Mouse (Mus musculus) thymus, adult 18-20 months (tissue): ENCODE measurements at regions not wholly inside any gene's neighbourhood (a gene's known extent, or its start where the extent isn't known, plus 50 kb on each side); places are given as distances from the start of the nearest gene placed in this dataset.
A peak's percentile ranks its signal among the peaks of the same experiment; 100 is the strongest.
"Not testable (repeated sequence)": the region's sequence is repeated elsewhere in the genome, so short reads cannot be mapped to it uniquely, and the experiment has no call there.

ENCODE experiments used
- DNase-seq, 2 experiments: peaks; one replicate each; pipeline ENCODE4 v3.0.0; 2022; ENCODE audit warnings: mixed read lengths in 2 of 2

DNA sequence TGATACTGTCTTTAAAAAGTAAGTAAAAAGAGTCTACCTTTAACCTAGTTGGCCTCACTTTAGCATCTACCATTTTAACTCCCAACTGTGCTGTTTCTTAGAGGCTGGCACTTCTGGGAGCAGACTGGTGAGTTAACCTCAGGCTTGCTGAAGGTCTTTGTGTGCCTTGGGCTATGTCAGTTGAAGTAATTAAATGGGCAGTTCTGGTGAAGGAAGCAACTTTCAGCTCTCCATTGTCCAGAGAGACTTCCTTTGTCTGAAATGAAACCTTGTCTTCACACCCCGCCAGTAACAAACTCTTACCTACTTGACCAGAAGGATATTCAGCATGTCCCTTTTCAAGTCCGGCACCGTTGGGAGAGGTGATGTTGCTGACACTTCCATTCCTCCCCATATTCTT lies 55.5 kb downstream of the Zfp281 start:
- no peak for DNase-seq

DNA sequence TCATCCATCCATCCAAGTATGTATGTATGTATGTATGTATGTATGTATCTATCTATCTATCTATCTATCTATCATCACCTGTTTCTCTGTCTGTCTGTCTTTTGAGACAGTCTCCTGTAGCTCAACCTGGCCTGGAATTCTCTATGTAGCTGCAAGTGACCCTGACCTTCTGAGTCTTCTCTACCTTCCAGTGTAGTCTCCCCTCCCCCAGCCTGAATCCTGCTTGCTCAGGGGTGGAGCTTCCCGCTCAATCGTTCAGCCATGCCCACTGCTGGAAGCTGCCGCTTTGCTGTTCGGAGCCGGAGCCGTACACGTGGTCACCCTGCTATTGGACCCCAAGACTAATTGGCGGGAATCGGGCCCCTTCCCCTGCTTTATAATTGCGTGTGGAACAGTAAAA lies 57.6 kb downstream of the Zfp281 start:
- DNase-seq, result not testable (repeated sequence)

DNA sequence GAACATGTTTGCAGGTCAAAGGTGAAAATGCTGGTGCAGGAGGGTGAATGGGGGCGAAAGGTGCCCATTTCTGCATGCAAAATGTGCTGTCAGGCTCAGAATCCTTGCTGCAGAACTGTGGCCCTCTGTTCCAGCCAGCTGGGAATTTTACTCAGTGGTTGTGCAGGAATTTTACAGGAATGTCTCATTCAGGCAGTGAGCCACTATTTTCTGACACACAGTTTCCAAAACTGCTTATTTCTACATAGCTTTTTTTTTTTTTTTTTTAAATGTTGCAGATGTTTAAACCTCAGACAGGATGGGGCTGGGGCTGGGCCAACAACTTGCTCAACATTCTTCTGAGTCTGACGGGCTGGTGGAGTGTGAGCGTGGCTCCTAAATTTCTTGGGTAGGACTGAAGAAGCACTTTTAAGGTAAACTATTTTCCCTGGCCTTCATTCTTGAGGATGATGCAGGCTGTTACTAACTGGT lies 58.4 kb downstream of the Zfp281 start:
- DNase-seq, result peak; percentile 44 to 52

DNA sequence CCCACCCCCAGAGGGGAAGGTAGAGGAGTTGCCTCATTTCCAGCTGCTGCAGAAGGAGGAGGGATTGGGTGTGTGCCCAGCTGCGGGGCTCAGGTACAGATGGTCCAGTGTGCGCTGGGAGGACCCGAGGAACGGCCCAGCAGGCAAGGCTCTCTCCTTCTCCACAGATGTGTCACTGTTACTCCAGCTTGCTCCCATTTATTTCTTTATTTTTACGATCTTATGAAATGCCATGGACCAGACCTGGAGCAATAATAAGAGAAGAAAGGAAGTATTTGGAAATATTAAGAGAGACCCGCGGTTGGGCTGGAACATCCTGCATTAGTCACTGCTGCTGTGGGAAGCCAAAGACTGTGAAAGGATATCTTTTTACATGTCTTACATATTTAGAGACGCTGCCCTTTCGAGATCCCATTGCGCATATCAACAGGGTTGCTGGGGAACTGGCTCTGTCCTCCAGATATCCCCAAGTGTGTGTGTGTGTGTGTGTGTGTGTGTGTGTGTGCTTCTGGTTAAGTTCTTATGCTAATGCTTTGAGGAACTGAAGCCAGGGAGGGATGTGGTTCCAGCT lies 58.9 kb downstream of the Zfp281 start:
- DNase-seq, result no peak

DNA sequence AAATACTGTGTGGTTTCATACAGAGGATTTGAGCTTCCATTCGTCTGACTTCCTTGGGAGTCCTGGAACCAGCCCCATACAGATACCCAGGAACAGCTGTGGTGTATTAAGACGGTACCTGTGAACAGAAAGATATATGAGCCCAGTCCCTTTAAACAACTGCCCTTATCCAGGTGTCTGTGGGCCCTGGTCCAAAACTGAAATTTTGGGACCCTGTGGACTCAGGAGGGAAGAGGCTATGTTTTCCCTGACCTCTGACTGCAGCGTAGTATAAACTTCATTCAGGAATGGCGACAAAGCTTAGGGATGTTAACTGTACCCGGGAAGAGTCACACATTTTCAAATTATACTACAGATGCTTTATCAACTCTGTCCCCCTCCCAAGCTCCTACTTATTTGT lies 59.8 kb downstream of the Zfp281 start:
- DNase-seq, result no peak

DNA sequence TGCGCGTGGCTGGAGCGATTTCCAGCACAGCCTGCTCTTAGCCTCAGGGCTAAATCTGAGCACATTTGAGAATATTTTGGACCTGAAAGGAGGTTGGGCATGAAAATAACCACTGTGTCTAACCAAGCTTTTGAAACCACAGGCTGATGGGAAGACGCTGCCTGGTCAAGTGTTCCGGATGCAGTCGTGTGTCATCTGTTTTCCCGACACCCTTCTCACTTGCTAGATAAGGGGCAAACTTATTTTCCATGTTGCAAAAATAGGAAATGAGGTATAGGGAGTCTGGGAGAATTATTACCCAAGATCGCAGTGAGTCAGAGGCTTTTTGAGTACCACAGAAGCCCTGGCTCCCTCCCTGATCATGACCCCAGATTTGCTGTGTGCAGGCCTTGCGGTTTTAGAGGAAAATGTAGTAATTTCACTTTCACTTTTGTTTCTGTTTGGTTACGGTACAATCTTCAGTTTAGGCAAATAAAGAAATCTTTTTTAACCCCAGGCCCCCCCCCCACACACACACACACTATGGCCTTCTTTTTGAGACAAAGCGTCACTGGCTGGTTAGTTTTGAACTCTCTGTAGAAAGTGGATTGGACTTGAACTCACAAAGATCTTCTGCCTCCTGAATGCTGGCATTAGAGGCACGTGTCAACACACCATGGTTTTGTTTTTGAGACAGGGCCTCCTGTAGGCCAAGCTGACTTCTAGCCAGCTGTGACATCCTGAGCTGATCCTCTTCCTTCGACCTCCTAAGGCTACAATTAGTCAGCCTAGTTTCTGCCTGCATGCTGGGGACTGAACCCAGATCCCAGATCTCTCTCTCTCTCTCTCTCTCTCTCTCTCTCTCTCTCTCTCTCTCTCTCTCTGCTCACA lies 60.7 kb downstream of the Zfp281 start:
- DNase-seq, result peak in 1 of 2 experiments; percentile 47

DNA sequence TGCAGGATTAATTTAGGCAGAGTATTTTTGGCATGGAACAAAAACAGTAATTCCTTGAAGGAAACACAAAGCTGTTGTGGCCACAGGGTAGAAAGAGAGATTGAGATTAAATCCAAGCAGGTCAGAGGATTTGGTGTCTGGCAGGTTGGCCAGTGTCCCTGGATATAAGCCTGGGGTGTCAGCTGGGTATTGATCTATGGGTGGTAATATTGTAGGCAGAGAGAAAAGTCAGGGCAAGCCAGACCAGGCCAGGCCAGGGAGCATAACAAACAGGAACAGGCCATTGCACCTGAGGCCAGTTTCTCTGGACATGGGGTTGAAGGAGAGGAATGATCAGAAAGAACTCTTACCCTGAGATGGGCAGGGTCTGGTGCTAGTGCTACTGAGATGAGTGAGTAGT lies 61.8 kb downstream of the Zfp281 start:
- no peak for DNase-seq

DNA sequence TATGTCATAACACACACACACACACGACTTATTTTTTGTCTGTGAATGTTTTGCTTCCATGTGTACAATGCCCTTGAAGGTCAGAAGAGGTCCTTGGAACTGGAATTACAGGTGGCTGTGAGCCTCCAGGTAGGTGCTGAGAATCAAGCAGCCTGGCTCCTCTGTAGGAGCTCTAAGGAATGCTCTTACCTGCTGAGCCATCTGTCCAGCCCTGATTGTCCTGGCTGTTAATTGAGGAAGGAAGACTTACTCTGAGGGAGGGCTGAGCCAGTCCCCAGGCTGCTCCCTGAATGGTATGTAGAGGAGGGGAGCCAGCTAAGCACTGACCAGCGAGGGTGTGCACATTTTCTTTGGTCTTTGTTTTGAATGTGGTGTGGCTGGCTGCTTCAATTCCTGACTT lies 65.4 kb downstream of the Zfp281 start:
- no peak for DNase-seq

DNA sequence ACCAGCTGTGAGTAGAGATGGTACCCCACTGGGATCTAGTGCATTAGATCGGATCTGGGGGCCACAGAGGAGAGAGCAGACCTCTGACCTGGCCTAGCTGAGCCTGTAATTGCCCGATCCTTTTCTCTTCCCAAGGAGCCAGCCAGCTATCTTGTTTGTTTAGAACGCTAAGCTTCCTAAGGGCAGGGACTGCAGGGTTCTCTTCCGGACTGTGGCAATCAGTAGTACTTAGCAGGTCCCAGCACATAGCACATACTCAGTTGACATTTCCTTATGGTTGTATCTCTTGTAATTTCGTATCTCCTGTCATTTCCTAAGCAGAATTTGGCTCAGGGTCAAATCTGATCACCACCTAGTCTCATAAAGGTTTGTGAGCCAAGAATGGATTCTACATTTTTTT lies 68.7 kb downstream of the Zfp281 start:
- no peak for DNase-seq

DNA sequence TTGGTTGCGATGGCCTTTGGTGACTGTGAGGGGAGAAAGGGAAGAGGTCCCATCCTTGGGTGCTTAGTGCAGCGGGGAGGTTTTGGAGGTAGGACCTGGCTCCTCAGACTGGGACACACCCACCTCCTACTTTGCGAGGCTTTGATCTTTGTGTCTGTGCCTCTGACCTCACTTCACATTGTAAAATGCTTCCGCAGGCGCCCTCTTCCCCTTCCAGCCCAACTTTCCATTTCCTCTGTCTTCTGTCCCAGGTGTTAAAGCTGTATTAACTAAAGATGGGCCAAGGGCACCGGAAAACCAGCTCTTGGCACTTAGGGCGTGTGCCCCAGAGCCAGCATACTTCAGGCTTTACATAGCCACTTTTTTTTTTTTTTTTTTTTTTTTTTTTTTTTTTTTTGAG lies 70.3 kb downstream of the Zfp281 start:
- DNase-seq, result peak; percentile 28 to 55

DNA sequence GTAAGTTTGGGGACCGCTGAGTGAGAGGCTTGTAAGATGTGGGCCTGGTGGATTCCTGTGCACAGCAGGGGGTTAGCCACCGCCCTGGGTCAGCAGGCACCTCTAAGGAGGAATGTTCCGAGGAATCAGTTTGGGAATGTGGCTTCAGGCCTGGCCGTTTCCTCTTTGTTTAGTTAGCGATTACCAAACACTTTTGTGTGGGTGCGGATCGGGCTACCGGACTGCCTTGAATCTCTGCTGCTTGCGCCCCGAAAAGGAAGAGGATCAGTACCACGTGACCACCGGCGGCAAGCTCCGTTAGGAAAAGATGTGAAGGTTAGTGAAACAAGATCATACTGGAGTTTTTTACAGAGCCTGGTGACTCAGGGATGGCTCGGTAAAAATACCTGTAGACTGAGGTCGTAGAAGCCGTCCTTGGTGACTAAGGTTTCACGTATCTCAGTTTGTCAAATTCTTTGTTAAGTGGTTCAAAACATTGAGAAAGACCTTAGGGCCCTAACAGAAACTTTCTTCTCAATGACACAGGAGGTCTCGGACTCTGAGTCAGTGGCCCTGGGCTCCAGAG lies 71.5 kb downstream of the Zfp281 start:
- DNase-seq, result no peak

DNA sequence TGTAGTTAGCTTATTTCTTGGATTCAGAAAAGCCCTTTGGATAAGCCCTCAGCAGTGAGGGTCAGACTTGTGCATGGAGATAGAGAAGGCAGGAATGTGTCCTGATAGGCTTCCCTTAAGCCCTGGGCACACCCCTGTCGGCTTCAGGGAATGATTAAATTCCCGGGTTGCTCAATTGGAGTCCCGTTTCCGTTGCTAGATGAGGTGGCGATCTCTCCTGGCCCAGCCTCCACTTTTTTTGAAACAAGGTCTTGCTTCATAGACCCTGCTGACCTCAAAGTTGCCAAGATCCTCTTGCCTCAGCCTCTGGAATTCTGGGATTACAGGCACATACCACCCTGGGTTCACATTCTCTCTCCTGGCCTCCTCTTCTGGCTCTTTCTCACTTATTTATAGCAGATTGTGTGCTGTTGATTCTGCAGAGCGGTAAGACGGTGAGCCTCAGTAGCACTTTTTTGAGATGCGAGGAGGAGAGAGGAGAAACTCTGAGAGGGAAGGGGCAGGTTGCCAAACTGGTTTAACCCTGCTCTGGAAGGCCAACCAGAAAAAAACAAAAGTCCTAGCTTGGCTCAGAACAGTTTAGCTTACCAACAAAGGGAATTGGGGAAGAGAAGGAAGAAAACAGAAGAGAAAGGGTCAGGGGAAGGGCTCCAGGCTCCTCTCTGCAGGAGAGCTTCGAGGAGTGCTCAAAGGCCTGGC lies 73.9 kb downstream of the Zfp281 start:
- no peak for DNase-seq

DNA sequence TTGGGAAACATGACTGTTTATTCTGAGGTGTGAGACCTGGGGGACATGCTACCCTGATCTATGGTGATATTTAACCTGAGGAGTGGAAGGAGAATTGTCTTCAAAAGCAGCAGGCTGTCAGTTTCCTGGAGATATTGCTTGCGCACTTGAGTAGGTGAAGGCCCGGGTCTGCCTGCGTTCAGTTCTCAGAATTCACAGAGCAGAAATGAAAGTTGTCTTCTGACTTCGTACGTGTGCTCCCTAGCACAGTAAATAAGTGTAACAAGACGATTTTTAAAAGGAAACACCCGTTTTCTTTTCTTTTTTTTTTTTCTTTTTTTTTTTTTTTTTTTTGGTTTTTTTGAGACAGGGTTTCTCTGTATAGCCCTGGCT lies 74.4 kb downstream of the Zfp281 start:
- DNase-seq, result no peak

DNA sequence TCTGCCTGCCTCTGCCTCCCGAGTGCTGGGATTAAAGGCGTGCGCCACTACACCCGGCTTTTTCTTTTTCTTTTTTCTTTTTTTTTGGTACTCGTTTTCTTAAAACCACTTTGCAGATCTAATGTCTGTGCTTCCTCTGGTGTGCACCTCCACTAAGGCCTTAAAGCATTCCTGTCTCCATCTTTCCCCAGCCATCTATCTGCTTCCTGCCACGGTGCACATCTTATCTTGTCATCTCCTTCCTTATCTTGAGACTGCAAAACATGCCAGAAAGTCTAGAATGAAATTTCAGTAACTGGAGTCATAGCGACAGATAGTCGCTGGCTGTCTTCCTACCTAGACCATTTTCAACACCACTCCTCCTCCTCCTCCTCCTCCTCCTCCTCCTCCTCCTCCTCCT lies 74.9 kb downstream of the Zfp281 start:
- DNase-seq, result no peak

DNA sequence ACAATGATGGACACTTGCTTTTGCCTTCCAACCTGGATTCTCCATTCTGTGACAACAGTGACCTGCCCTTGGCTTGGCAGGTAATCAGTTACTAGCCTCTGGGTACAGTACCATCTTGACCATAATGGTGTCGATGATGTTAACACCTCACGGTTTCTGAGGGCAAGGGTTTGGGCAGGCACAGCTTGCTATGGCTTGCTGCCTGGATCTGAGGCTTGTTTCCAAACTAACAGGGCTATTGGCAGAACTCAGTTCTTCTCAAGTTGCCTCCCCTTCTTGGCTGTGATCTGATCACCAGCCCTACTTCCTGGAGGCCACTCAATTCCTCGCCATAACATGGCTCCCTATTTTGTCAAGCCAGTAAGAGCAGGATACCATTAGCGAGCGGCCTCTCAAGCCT lies 79.4 kb downstream of the Zfp281 start:
- DNase-seq, result no peak

DNA sequence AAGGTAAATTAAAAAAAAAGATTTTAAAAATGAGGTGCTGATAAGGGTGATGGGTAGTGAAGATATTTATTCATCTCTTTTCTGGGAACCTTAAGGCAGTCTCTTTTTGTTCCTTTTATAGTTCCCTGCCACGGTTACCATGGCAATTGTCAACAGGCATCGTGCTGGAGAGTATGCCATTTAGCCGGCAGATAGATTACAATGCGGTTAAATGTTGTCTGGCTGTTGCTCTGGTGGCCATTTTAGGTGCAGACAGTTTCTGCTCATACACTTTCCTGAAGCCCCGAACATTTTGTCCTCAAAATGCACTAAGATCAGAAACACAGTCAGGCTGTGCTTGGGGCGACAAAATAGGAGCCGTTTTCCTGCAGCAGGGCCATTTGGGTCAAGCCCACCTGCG lies 81.8 kb downstream of the Zfp281 start:
- DNase-seq, result no peak

DNA sequence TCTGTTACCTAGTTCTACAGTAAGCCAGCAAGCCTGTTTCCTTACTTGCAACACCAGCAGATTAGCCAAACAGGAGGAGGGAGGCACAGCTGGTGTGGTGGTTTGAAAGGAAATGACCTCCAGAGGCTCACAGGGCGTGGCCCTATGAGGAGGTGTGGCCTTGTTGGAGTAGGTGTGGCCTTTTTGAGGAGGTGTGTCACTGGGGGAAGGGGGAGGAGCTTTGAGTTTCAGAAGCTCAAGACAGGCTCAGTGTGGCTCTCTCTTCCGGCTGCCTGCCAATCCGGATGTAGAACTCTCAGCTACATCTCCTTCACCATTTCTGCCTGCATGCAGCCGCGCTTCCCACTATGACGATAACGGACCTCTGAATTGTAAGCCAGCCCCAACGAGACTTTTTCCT lies 82.7 kb downstream of the Zfp281 start:
- peak; percentile 20 to 47 for DNase-seq

DNA sequence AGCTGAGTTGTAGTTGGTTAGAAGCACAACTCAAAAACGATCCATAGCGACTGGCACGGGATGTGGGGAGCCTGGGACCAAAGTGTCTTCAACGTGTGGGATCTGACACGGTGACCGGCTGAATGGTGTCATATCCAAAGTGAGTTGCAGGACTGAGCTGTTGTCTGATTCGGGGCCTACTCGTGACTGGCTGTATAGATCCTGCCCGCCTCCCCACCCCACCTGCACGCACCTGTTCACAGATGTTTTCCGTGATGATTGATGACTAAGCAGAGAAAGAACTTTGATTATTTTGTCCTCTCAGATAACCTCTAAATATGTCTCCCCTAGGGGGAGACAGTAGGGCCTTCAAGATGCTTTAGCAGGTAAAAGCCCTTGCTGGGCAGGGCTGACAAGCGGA lies 83.2 kb downstream of the Zfp281 start:
- DNase-seq, result no peak

DNA sequence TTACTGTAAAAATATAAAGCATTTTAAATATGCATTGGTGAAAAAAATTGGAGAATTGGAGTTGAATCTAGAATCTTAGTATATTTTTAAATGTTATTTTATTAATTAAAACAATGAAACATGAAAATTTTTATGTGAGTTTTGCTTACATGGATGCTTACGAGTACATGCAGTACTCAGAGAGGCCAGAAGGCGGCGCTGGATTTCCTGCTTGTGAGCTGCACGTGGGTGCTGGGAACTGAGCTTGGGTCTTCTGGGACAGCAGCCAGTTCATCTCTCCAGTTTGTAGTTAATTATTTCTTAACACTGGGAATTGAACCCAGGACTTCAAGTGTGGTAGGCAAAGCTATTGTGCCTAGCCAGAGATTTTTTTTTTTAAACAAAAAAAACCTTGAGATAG lies 85.5 kb downstream of the Zfp281 start:
- DNase-seq, result no peak

DNA sequence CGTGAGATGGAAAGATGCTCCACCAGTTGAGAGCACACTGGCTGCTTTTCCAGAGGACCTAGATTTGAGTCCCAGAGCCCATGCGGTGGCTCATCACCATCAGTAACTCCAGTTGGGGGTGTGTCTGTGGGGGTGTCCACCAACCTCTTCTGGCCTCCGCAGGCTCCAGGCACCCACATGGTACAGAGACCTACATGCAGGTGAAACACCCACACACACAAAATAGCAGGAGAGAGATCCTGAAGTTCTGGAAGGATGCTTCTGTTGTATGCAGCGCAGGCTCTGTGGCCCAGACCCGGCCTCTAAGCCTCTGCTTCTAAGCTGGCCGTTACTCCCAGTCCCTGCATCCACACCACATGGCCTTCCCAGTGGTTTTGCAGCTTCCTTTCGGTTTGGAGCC lies 86.5 kb downstream of the Zfp281 start:
- DNase-seq, result no peak

DNA sequence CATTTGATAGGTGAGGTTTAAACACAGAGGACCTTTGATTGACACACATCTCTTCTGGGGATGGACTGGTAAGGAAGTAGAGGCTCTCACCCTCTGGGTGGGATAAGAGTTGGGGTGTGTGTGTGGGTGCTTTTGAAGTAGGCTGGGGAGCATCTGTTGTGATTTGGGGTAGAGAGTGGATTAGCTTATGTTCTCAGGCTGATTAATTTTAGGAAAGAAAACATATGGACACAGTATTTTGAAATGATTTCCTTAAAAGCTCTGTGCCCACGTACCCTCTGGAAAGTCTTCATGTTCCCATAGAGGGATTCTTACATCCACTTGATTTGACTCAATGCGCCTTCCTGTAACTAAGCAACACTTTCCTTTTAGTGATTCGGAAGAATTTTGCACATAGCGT lies 89.4 kb downstream of the Zfp281 start:
- DNase-seq, result no peak

DNA sequence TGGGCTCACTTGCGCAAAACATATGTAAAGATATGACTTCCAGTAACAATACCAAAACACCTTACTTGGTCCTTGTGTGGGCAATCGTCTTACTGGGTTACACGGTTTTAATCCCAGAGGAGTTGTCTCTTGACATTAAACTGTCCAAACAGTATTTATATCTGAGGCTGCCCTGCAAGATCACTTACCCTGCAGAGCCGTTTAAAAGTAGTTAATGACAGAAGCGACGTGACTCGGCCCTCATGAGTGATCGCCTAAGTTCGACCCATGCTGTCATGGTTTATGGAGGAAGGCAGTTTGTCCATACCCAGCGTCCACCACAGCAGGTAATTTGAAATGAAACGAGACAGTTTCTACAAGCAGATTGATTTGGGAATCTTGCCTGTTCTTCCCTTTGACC lies 90.3 kb downstream of the Zfp281 start:
- DNase-seq, result no peak

DNA sequence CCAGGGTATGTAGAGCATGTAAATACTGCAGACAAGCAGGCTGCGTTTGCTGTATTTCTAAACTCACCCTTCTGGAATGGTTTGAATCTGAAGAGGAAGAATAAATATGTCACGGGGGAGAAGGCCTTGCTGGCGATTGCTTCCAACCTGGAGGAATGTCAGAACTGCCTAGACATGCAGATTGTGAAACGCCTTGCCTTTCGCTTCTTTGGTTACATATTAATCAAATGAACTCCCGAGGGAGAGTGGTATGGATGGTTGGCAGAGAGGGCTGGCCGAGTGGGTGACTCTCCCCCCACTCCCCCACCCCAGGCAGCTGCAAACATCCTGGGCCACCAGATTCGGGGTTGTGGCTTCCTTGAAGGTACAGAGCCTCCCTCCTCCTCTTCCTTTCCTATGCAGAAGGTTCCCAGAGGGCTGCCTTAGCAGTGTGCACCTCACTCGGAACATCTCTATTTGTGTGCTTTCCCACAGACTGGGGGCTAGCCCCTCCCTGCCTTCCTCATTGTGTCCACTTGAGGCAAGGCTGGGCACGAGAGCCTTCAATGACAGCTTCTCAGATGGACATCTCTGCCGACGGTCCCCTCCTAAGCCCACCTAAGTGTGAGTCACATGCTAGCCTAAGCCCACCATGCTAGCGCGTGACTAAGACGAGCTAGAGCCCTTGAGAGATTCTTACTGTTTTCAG lies 93.3 kb downstream of the Zfp281 start:
- no peak for DNase-seq
